Mouse (Mus musculus) cerebellum, adult 2 months (tissue): ENCODE measurements around the gene Fanca. TPM values are rescaled to one million over a fixed set of nuclear protein-coding genes. Genes with fewer than 3 reads are reported as not detected.
"Not testable (repeated sequence)": the region's sequence is repeated elsewhere in the genome, so short reads cannot be mapped to it uniquely, and the experiment has no call there.

ENCODE experiments used
- DNase-seq, 2 experiments: peaks; one replicate each; pipeline ENCODE4 v3.0.0; 2021
- H3K27ac ChIP-seq: fragments of 200-500 bp; 2 replicates; pipeline ENCODE4 v1.5.1; 2012; ENCODE audit warnings: low read length, control low read depth, inconsistent platforms; ENCODE audit not compliant: insufficient read depth
- H3K27me3 ChIP-seq: fragments of 200-500 bp; 2 replicates; pipeline ENCODE4 v1.6.1; 2012; ENCODE audit warnings: inconsistent platforms, mild to moderate bottlenecking, low read length, moderate library complexity; ENCODE audit not compliant: control insufficient read depth, insufficient read depth
- H3K4me1 ChIP-seq: fragments of 200-500 bp; 2 replicates; pipeline ENCODE4 v1.6.1; 2011; ENCODE audit warnings: low read length; ENCODE audit not compliant: control insufficient read depth, insufficient read depth
- H3K4me3 ChIP-seq: fragments of 200-500 bp; replicated peaks from 2 replicates; pipeline ENCODE3; 2011; ENCODE audit warnings: mild to moderate bottlenecking, low read depth, low read length, control low read depth; ENCODE audit not compliant: insufficient read depth
- CTCF ChIP-seq: fragments of 200-500 bp; IDR thresholded peaks from 2 replicates; pipeline ENCODE4 v1.5.1; 2011; ENCODE audit warnings: low read depth, mild to moderate bottlenecking, control low read depth, low read length, moderate library complexity, borderline replicate concordance; ENCODE audit not compliant: insufficient read depth
- POLR2A ChIP-seq: fragments of 200-500 bp; IDR thresholded peaks from 2 replicates; pipeline ENCODE4 v1.6.1; 2011; ENCODE audit warnings: low read length, control low read depth, borderline replicate concordance; ENCODE audit not compliant: insufficient read depth
- WGBS: fragments of 180-500 bp; shearing (Covaris S2); methylation state at CpG from one replicate; pipeline ENCODE4 v1.1.7; 2018; 5-methylcytosine and 5-hydroxymethylcytosine counted together
- polyA plus RNA-seq: library from polyadenylated mRNA; depleted of rRNA; stranded (reverse); fragments of >200 nt; gene quantifications from 2 replicates; pipeline ENCODE4 v1.2.3, GENCODE M21; 2012

Fanca gene
- polyA plus RNA-seq, 1 experiment = 3.9 TPM

DNA sequence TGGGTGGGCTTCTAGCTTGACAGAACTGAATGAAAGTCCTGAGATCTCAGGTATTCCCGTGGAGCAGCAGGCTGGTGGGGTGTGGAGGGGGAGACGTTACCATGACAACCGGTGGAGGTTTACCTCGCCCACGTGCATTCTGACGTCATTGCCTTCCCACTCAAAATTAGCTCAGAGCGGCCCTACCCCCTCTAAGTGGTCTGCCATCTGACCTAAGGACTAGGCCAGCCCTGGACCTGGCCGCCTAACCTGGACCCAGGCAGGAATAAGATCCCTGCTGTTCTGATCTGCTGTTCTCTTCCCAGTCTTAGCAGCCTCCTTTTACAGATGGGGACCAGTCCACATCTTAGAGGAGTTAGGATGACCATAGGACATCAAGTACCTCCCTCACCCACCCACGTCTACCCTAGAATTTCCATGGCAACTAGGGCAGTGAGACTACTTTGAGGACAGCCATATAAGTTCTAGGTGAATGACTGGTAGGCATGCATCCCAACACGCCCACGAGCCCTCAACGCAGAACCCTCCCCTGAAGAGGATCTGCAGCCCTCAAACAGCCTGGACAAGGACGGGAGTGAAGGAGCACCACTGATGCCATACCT, 83.4 kb downstream of the Fanca start:
- H3K27me3 ChIP-seq = no peaks in the 10 kb centered on the region
- peak; percentile 65 to 72 for DNase-seq
- H3K27ac ChIP-seq = peak overlapping the region; percentile 24; the same call in 1 of the 2 replicates
- TF ChIP-seq POLR2A = no peak
- no peak for TF ChIP-seq CTCF
- peaks cover 16% of the 10 kb centered on the region for H3K4me1 ChIP-seq
- H3K4me3 ChIP-seq = peak overlapping the region; percentile 73
- WGBS = 7% methylated on average over 13 of the region's 13 CpGs

DNA sequence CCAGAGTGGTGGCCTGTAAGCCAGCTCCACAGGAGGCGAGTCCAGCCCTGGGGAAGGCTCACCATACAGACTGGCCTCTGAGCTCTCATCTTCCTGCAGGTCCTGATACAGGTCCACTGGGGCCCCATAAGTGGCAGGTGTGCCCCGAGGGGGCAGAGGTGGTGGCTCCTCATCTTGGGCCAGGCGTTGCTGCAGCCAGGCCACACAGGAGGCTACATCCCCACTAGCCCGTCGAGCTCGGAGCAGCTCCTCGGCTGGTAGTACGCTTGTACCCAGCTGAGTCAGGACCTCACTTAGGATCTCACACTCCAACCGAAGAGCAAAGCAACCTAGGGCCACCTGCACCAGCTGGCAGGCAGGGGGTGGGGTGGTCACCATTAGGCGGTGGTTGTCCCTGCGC, 84.6 kb downstream of the Fanca start:
- 45% methylated on average over 11 of the region's 11 CpGs for WGBS
- DNase-seq = peak in 1 of 2 experiments; percentile 36
- Histone ChIP-seq H3K4me3 (peak overlapping the region; percentile 9), H3K27me3 (no peaks in the 10 kb centered on the region), H3K4me1 (peaks cover 16% of the 10 kb centered on the region), H3K27ac (no peak overlapping the region)
- TF ChIP-seq CTCF = no peak
- no peak for TF ChIP-seq POLR2A

DNA sequence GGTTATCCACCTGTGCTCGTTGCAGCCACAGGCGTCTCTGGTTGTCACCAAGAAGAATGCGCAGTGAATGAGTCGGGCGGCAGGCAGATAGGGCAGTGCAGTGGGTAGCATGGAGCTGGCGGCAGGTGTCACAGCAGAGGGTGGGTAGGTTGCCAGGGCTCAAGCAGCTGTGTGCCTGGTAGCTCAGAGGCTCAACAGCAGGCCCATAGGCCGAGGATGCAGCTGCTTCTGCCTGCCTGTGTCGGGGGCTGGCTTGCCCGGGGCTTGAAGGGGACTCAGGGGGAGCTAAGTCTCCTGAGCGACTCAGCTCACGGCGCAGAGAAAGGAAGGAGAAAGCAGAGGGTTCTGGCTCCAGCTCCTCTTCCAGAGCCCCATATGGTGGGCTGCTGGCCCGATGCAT, 85.1 kb downstream of the Fanca start:
- 22% methylated on average over 13 of the region's 13 CpGs for WGBS
- H3K4me1 ChIP-seq = peaks cover 16% of the 10 kb centered on the region

DNA sequence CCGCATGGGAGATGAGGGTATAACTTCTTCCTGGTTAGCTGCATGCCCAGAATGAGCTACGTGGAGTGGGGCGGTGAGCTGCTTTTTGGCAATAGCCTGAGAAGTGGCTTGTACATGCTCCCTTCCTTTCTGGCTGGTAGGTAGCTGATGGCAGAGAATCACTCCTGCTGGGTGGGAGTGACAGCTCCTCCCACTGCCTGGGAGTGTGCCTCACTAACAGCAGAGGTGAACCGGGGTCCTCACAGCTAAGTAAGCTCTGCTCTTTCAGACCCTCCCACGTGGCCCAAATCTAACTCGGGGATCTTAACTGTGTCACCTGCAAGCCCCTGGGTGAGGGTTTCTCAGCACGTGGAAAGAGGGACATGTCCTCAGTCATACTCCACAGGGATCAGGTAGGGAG, 85.8 kb downstream of the Fanca start:
- Histone ChIP-seq H3K27me3 (no peaks in the 10 kb centered on the region), H3K4me1 (peaks cover 16% of the 10 kb centered on the region), H3K4me3 (no peak overlapping the region), H3K27ac (no peak overlapping the region)
- WGBS = 39% methylated on average over 7 of the region's 7 CpGs
- no peak for DNase-seq
- TF ChIP-seq POLR2A = no peak

More for the DNA sequence above, 85.1 kb downstream of the Fanca start:
- Histone ChIP-seq H3K27ac (no peak overlapping the region), H3K27me3 (no peaks in the 10 kb centered on the region), H3K4me3 (no peak overlapping the region)
- DNase-seq = peak in 1 of 2 experiments; percentile 37
- TF ChIP-seq CTCF (no peak), POLR2A (no peak)

DNA sequence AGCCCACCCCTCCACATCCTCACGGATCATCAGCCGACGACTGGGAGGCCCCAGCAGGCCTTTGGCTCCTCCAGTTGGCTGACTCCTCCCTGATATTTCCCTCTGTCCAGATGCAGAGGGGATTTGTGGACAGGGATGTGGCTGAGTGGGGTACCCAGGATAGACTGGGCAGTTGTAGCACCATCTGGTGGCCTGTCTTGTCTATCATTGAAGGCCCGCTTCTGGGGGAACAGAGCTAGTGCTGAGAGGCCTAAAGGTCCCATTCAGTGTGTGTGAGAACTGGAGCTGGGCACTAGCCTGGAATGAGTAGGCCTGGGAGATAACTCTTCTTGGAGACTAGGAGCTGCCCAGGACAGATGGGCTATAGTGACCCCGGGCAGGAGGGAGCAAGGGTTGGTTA, 86.6 kb downstream of the Fanca start:
- 40% methylated on average over 5 of the region's 5 CpGs for WGBS
- TF ChIP-seq POLR2A (no peak), CTCF (no peak)
- Histone ChIP-seq H3K4me3 (no peak overlapping the region), H3K27me3 (no peaks in the 10 kb centered on the region), H3K27ac (no peak overlapping the region), H3K4me1 (peaks cover 16% of the 10 kb centered on the region)
- no peak for DNase-seq

DNA sequence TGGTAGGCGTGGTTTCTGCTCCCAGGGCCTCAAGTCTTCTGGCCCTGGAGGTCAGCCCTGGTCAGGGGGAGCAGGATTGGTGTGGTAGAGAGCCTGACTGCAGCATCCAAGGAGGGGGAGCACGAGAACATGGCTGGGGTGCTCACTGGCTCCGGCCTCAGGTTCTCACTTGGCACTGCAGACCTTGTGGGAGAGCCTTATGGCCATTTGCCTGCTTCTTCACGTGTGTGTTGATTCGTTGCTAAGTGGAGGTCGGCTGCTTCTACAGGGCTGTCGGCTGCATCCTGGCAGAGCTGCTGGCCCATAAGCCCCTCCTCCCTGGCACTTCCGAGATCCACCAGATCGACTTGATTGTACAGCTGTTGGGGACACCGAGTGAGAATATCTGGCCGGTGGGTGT, 88.0 kb downstream of the Fanca start:
- 20% methylated on average over 11 of the region's 11 CpGs for WGBS

DNA sequence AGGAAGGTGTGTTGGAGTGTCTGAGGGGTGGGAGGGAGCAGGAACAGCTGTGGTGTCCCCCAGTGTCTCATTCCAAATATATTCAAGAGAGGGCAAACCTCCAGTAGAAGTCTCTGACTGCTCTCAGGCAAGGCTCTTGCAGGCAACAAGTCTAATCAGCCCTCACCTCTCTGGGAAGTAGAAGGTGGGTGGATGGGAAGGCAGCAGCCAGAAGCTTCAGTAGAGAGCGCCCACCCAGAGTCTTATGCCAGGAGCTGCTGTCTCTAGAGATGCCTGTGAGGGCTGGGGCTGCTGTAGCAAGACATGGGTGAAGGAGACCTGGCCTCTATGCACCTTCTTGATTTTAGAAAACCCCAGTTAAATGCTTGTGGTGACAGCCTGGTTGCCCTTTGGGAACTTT, 90.0 kb downstream of the Fanca start:
- H3K27ac ChIP-seq = no peak overlapping the region
- H3K4me1 ChIP-seq = peaks cover 8% of the 10 kb centered on the region; the same call in 1 of the 2 replicates
- WGBS = 100% methylated on average over 1 of the region's 1 CpGs
- no peak overlapping the region for H3K4me3 ChIP-seq
- DNase-seq = no peak
- no peaks in the 10 kb centered on the region for H3K27me3 ChIP-seq
- TF ChIP-seq POLR2A (no peak), CTCF (no peak)

More for the DNA sequence above, 88.0 kb downstream of the Fanca start:
- H3K4me1 ChIP-seq = peaks cover 17% of the 10 kb centered on the region
- not testable (repeated sequence) for DNase-seq, H3K27ac ChIP-seq, H3K27me3 ChIP-seq, H3K4me3 ChIP-seq

DNA sequence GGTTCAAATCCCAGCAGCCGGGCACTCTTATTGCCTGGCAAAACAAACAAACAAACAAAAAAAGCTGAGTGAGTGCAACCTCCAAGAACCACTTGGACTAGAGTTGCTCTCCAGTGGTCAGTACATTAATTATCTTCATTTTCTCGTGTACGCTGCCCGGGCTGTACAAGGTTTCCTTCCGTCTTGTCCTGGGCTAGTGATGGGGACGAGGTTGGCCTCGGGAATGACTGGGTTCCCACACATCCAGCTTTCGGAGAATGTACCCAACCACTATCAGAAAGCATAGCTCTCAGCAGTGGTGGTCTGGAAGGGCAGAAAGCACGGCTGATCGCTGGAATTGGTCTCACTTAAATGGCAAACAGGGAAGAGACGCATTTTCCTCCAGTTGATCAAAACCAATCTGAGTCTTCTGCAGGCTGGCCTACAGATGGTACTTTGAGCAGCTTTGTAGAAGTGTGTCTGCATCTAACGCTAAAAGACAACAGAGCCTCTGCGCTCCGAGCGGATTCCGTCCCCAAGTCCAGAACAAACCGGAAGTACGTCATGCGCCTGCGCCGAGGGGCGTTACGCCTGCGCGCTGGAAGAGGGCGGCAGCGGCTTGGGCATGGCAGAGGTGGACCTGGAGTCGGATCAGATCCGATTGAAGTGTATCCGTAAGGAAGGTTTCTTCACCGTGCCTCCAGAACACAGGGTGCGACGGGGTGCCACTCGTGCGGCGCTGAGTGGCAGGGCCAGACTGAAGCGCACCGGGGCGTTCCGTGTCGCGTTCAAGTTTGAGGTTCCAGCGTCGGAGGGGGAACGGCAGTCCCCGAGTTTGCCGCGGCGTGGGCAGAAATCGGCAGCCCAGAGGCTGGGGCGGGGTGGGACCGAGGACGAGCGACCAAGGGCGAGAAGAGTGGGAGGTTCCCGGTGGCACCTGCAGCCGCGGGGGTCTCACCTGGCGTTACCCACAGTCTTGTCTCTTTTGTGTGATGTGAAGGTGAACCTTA, 93.8 kb downstream of the Fanca start, which contains the start of gene Cdk10:
Gene Cdk10, plus strand, starts transcription at position 565 of the 989 bp plus-strand sequence.
- TF ChIP-seq POLR2A (peak; percentile 100), CTCF (no peak)
- 3% methylated on average over 59 of the region's 59 CpGs for WGBS
- H3K4me3 ChIP-seq = peak within 1 kb of the TSS; percentile 80

More for the DNA sequence above, 93.8 kb downstream of the Fanca start, which contains the start of gene Cdk10:
- H3K27ac ChIP-seq = peak within 1 kb of the TSS; percentile 30
- peak; percentile 94 to 95 for DNase-seq
- H3K27me3 ChIP-seq = no peaks in the 10 kb centered on the region
- peaks cover 2% of the 10 kb centered on the region; the same call in 1 of the 2 replicates for H3K4me1 ChIP-seq
